Mouse (Mus musculus): ENCODE measurements around the gene Igsf8. TPM values are rescaled to one million over a fixed set of nuclear protein-coding genes. Genes with fewer than 3 reads are reported as not detected.
A peak's percentile ranks its signal among the peaks of the same experiment; 100 is the strongest.

Gene Igsf8
- polyA plus RNA-seq, 1 experiment, result 90.8 TPM

DNA sequence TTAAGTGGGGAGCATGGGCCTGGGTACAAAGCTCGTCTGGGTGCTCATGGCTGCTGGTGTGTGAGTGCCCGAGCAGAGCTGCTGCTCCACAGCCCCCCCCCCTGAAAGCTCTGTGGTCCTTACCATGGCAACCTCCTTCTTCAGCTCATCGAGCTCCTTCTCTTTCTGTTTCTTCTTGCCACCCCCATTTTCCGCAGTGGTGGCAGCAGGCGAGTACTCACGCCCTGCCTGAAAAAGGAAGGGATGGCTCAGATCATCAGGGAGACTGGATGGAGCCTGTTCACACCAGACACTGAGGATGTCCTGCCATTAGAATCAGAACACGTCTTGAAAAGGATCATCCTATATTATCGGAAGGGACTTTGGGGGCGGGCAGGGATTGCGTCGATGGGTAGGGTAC lies 32.0 kb downstream of the Igsf8 start:
- TF ChIP-seq CTCF (IDR thresholded peaks at IDR 0.05; ENCODE audit: extremely low read depth, insufficient read length, insufficient replicate concordance, low read depth, low read length) (no peak), POLR2A (IDR thresholded peaks at IDR 0.05; ENCODE audit: low read depth, low read length) (no peak)
- H3K36me3 ChIP-seq (ENCODE audit: control insufficient read depth, insufficient read depth, low read length), result no peaks in the 10 kb centered on the region
- no peak overlapping the region for H3K27ac ChIP-seq (ENCODE audit: insufficient read depth, low read depth, low read length)
- H3K4me1 ChIP-seq (ENCODE audit: control insufficient read depth, insufficient read depth, insufficient read length, low read length), result no peaks in the 10 kb centered on the region
- H3K4me3 ChIP-seq (ENCODE audit: low read depth, low read length), result no peak overlapping the region
- WGBS, result 89% methylated on average over 11 of the region's 11 CpGs
- no peaks in the 10 kb centered on the region for H3K27me3 ChIP-seq (ENCODE audit: control insufficient read depth, insufficient read depth, low read length)

DNA sequence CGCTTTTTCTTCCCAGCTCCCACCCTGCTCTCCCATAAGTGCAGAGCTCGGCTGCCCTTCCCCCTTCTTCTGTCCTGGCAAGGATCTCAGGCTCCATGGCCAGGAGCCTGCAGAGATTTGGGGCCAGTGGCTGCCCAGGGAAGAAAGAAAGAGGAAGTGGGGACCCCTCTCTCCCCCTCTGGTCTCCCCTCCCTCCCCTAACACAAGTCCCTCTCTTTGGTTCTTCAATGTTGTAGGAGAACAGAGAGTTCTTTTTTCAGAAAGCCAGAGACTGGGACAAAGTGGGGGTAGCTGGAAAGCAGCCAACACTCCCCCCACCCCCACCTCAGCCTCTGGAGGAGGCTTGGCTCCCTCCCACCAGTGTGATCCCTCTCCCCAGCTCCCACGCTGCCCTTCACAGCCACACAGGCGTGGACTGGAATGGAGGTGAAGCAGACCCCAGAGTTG lies 34.3 kb downstream of the Igsf8 start:
- WGBS, result 67% methylated on average over 4 of the region's 4 CpGs
- H3K27ac ChIP-seq (ENCODE audit: insufficient read depth, low read depth, low read length), result no peak overlapping the region

DNA sequence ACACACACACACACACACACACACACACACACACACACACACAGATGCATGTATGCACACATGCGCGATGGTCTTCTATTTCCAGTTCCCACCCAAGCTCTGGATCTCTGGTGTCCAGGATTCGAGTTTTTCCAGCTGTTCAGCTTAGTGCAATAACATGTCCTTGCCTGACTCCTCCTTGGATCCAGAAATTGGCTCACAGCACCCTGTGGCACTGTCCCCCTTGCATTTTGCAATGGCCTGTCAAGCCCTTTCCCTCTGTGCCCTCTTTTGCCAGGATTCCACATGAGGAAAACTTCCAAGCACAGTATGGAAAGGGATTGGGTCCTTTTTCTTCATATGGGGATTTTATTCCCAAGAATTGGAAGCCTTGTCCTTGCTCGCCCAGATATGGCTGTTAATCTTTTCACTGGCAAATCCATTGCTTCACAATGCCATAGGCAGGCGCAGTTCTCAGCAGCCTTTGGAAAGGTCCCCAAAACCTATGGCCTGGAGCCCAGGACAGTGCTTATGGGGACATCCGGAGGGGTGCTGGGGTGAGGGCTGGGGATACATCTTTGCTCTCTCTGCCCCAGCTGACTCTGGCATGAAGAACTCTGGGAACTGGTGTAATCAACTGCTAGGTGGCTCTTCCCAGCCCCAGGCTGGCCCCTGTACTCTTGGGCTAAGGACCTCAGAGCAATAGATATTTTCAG lies 35.5 kb downstream of the Igsf8 start:
- TF ChIP-seq POLR2A (IDR thresholded peaks at IDR 0.05; ENCODE audit: low read depth, low read length), result no peak
- TF ChIP-seq CTCF (IDR thresholded peaks at IDR 0.05; ENCODE audit: extremely low read depth, insufficient read length, insufficient replicate concordance, low read depth, low read length), result no peak
- no peaks in the 10 kb centered on the region for H3K27me3 ChIP-seq (ENCODE audit: control insufficient read depth, insufficient read depth, low read length)
- no peaks in the 10 kb centered on the region for H3K4me1 ChIP-seq (ENCODE audit: control insufficient read depth, insufficient read depth, insufficient read length, low read length)
- peak overlapping the region; percentile 55 for H3K4me3 ChIP-seq (ENCODE audit: low read depth, low read length)
- H3K27ac ChIP-seq (ENCODE audit: insufficient read depth, low read depth, low read length), result peak overlapping the region; percentile 77
- 76% methylated on average over 6 of the region's 6 CpGs for WGBS
- no peaks in the 10 kb centered on the region for H3K36me3 ChIP-seq (ENCODE audit: control insufficient read depth, insufficient read depth, low read length)

More for the DNA sequence above, 34.3 kb downstream of the Igsf8 start:
- Histone ChIP-seq H3K36me3 (ENCODE audit: control insufficient read depth, insufficient read depth, low read length) (no peaks in the 10 kb centered on the region), H3K4me3 (ENCODE audit: low read depth, low read length) (peak overlapping the region; percentile 20; the same call in 1 of the 2 replicates), H3K27me3 (ENCODE audit: control insufficient read depth, insufficient read depth, low read length) (no peaks in the 10 kb centered on the region), H3K4me1 (ENCODE audit: control insufficient read depth, insufficient read depth, insufficient read length, low read length) (no peaks in the 10 kb centered on the region)
- TF ChIP-seq POLR2A (IDR thresholded peaks at IDR 0.05; ENCODE audit: low read depth, low read length) (no peak), CTCF (IDR thresholded peaks at IDR 0.05; ENCODE audit: extremely low read depth, insufficient read length, insufficient replicate concordance, low read depth, low read length) (no peak)

DNA sequence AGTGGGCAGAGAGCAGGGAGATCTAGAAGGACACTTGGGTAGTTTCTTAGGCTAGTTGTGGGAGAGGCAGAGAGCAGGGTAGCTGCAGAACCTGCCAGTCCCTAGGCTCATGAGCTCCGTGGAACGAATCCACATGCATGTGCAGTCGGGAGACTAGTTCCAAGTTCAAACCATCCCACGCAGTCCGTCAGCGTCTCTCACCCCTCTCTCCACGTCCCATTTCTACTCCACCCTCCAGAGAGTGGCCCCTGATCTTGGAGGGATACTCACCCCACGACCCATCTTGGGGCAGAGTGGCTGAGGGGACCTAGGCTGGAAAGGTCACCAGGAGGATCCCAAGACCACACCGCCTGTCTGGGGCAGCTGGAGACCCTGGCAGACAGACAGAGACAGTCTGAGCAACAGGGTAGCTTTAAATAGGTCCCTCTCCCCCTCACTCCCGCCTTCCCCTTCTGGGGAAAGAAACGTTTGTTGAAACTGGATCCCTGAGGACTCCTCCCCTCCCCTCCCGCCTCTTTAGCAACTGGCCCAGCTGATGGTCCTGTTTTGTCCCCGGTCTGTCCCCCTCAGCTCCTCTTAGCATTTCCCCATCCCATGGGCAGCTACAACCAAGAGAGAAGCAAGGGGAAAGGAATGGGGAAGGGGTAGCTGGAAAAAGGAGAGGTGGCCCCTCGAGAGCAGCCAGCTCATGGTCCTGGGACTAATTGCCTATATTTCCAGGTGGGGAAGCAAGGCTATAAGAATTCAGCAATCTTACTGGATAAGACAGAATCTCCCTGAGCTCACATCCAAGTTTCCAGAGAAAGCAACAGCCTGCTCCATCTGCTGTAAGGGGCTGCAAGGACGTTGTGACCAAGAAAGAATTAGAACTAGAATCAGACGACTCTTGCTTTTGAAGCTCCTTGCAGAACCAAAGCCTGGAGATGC lies 36.4 kb downstream of the Igsf8 start, which contains the start of gene Atp1a2:
Gene Atp1a2 (minus strand): TSS at position 454 of the 927 bp plus-strand sequence.
- H3K4me3 ChIP-seq (ENCODE audit: low read depth, low read length), result peak within 1 kb of the TSS; percentile 55
- WGBS, result 26% methylated on average over 16 of the region's 16 CpGs
- H3K36me3 ChIP-seq (ENCODE audit: control insufficient read depth, insufficient read depth, low read length), result no peaks in the 10 kb centered on the region
- no peaks in the 10 kb centered on the region for H3K27me3 ChIP-seq (ENCODE audit: control insufficient read depth, insufficient read depth, low read length)
- no peaks in the 10 kb centered on the region for H3K4me1 ChIP-seq (ENCODE audit: control insufficient read depth, insufficient read depth, insufficient read length, low read length)
- H3K27ac ChIP-seq (ENCODE audit: insufficient read depth, low read depth, low read length), result peak within 1 kb of the TSS; percentile 77
- TF ChIP-seq CTCF (IDR thresholded peaks at IDR 0.05; ENCODE audit: extremely low read depth, insufficient read length, insufficient replicate concordance, low read depth, low read length) (no peak), POLR2A (IDR thresholded peaks at IDR 0.05; ENCODE audit: low read depth, low read length) (no peak)

DNA sequence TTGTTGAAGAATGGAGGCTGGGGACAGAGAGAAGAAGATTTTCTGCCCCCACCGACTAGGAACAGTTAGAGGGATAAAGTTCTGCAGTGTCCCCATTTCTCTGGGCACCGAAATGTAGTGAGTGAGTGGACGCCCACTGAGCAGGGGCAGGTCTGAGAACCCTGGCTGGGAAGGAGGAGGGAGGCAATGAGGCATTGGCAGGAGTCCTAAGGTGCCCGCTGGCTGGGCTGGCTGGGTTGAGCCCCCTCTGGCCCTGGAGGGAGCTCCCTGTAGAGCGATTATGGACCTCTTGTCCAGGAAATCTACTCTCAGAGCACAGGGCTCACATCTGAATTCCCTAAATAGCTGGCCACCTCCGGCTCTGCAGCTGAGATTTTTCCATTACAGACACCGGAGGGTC lies 38.1 kb downstream of the Igsf8 start:
- Histone ChIP-seq H3K4me1 (ENCODE audit: control insufficient read depth, insufficient read depth, insufficient read length, low read length) (no peaks in the 10 kb centered on the region), H3K4me3 (ENCODE audit: low read depth, low read length) (no peak overlapping the region), H3K27me3 (ENCODE audit: control insufficient read depth, insufficient read depth, low read length) (no peaks in the 10 kb centered on the region), H3K36me3 (ENCODE audit: control insufficient read depth, insufficient read depth, low read length) (no peaks in the 10 kb centered on the region), H3K27ac (ENCODE audit: insufficient read depth, low read depth, low read length) (no peak overlapping the region)
- 80% methylated on average over 7 of the region's 7 CpGs for WGBS
- no peak for TF ChIP-seq CTCF (IDR thresholded peaks at IDR 0.05; ENCODE audit: extremely low read depth, insufficient read length, insufficient replicate concordance, low read depth, low read length)
- TF ChIP-seq POLR2A (IDR thresholded peaks at IDR 0.05; ENCODE audit: low read depth, low read length), result no peak

DNA sequence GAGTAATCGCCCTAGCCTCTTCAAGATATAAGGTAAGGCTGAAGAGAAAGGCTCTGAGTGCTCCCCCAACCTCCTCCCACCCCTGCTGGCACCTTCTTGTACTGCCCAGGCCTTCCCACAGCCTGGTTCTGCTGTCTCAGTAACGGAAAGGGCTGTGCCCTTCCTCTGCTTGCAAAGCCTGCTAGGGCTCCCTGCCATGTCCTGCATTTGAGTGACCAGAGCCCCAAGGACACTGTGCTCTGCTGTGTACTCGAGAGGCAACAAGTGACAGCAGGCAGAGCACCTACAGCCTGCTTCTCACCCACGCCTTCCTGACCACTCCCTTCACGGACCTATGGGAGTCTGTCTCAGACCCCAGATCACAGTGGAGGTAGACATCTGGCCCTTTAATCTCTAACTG lies 38.8 kb downstream of the Igsf8 start:
- Histone ChIP-seq H3K4me1 (ENCODE audit: control insufficient read depth, insufficient read depth, insufficient read length, low read length) (no peaks in the 10 kb centered on the region), H3K36me3 (ENCODE audit: control insufficient read depth, insufficient read depth, low read length) (no peaks in the 10 kb centered on the region), H3K27me3 (ENCODE audit: control insufficient read depth, insufficient read depth, low read length) (no peaks in the 10 kb centered on the region), H3K4me3 (ENCODE audit: low read depth, low read length) (no peak overlapping the region), H3K27ac (ENCODE audit: insufficient read depth, low read depth, low read length) (no peak overlapping the region)
- WGBS, result 57% methylated on average over 5 of the region's 5 CpGs
- no peak for TF ChIP-seq CTCF (IDR thresholded peaks at IDR 0.05; ENCODE audit: extremely low read depth, insufficient read length, insufficient replicate concordance, low read depth, low read length)
- TF ChIP-seq POLR2A (IDR thresholded peaks at IDR 0.05; ENCODE audit: low read depth, low read length), result no peak

DNA sequence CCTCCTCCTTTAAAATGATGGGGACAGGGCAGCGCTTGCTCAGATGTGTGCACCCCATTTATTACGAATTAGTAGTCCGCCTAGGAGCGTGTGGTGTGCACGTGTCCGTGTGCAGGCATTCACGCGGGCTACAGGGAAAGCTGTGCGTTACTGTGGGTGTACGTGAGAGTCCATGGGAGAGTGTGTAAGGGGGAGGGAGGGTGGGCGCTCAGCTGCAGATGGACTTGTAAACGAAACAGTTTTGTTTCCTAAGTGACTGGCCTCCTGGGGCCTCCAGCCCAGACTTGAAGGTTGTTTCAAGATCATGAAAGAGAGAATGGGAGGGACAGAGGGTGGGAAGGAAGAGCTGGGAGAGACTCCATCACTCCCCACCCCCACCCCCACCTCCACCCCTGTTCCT lies 39.7 kb downstream of the Igsf8 start:
- Histone ChIP-seq H3K27me3 (ENCODE audit: control insufficient read depth, insufficient read depth, low read length) (no peaks in the 10 kb centered on the region), H3K4me3 (ENCODE audit: low read depth, low read length) (no peak overlapping the region), H3K4me1 (ENCODE audit: control insufficient read depth, insufficient read depth, insufficient read length, low read length) (no peaks in the 10 kb centered on the region), H3K36me3 (ENCODE audit: control insufficient read depth, insufficient read depth, low read length) (no peaks in the 10 kb centered on the region), H3K27ac (ENCODE audit: insufficient read depth, low read depth, low read length) (no peak overlapping the region)
- TF ChIP-seq POLR2A (IDR thresholded peaks at IDR 0.05; ENCODE audit: low read depth, low read length) (no peak), CTCF (IDR thresholded peaks at IDR 0.05; ENCODE audit: extremely low read depth, insufficient read length, insufficient replicate concordance, low read depth, low read length) (no peak)
- WGBS, result 69% methylated on average over 12 of the region's 12 CpGs
